Mouse (Mus musculus) G1E (cell line): Measurements from ENCODE around the gene Raver1. TPM values are rescaled to one million over a fixed set of nuclear protein-coding genes. Genes with fewer than 3 reads are reported as not detected.

Source experiments
- ATAC-seq: 2 replicates; pipeline ENCODE4 v1.8.0; 2016; ENCODE audit warnings: mild to moderate bottlenecking; ENCODE audit not compliant: insufficient number of reproducible peaks, poor library complexity, low FRiP score, severe bottlenecking; ENCODE audit errors: extremely low read depth
- DNase-seq: peaks from one replicate; pipeline ENCODE4 v3.0.0; 2012; ENCODE audit warnings: low spot score
- H3K27me3 ChIP-seq: 2 replicates; pipeline ENCODE4 v1.6.1; 2012; ENCODE audit warnings: mild to moderate bottlenecking, low read length, inconsistent platforms; ENCODE audit not compliant: insufficient read depth
- H3K36me3 ChIP-seq: replicated peaks from 2 replicates; pipeline ENCODE3; 2012; ENCODE audit warnings: mild to moderate bottlenecking, inconsistent platforms
- H3K4me1 ChIP-seq: 2 replicates; pipeline ENCODE4 v1.6.1; 2012; ENCODE audit warnings: low read depth, low read length, inconsistent platforms, mixed read lengths; ENCODE audit not compliant: insufficient read depth
- H3K4me3 ChIP-seq: 2 replicates; pipeline ENCODE4 v1.5.1; 2012; ENCODE audit warnings: low read depth, mild to moderate bottlenecking, inconsistent platforms, low read length, moderate library complexity, mixed read lengths
- H3K9me3 ChIP-seq: replicated peaks from 2 replicates; pipeline ENCODE4 v1.6.1; 2012; ENCODE audit warnings: inconsistent platforms
- CTCF ChIP-seq: IDR thresholded peaks from 2 replicates; pipeline ENCODE4 v1.5.1; 2012; ENCODE audit warnings: low read depth, low read length, inconsistent platforms, mixed read lengths
- GATA1 ChIP-seq: IDR thresholded peaks from 2 replicates; pipeline ENCODE4 v1.6.1; 2012; ENCODE audit warnings: borderline replicate concordance, low read length, inconsistent platforms, mixed read lengths
- GATA2 ChIP-seq: IDR thresholded peaks from 2 replicates; pipeline ENCODE4 v1.6.1; 2012; ENCODE audit warnings: low read depth, low read length, inconsistent platforms, borderline replicate concordance
- POLR2AphosphoS5 ChIP-seq: IDR thresholded peaks from 2 replicates; pipeline ENCODE4 v1.6.1; 2012; ENCODE audit warnings: low read depth, low read length, inconsistent platforms; ENCODE audit not compliant: insufficient replicate concordance
- TAL1 ChIP-seq: conservative IDR thresholded peaks from 2 replicates; pipeline ENCODE4 v1.6.1; 2012; ENCODE audit warnings: low read depth, low read length, inconsistent platforms, mixed read lengths
- polyA plus RNA-seq: library from polyadenylated mRNA; stranded (reverse); fragments of >175 nt; gene quantifications from 2 replicates; pipeline ENCODE4 v1.2.3, GENCODE M21; 2012
- total RNA-seq, 2 experiments: library from RNA; stranded (forward) in 1 of 2; stranded (reverse) in 1 of 2; fragments of 200-1000 nt in 1 of 2; fragments of >200 nt in 1 of 2; fragmentation: Nextera tagmentation in 1 of 2; gene quantifications; 2 replicates each; pipeline ENCODE4 v1.2.3; 2014 to 2017

The Raver1 gene
- total and polyA plus RNA-seq, 3 experiments: 0.92 to 72.2 (median 19.6) TPM

DNA sequence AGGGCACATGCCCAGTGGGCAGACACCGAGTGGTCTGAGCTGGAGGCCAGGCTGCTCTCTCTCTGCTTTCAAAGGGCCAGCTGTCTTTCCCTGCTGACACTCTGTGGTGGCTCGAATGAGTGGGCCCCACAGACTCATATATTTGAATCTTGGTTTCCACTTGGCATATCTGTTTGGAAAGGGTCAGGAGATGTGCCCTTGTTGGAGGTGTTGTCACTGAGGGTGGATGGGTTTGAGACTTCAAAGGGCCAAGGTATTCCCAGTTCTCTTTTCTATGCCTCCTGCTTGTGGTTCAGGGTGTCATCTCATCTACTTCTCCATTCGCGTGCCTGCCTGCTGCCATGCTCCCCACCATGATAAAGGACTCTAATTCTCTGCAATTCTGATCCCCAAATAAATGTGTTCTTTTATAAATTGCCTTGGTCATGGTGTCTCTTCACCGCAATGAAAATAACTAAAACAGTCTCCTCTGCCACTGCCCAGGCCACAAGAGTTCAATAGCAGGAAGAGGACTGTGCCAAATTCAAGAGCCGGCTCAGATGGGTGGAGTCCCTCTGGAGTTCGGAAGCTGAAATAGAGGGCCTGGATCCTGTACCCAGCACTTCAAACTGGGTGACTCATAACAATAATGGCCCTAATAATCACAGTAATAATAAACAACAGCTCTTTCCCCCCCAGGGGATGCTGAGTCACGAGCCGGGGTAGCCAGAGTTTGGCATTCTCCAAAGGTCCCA, 43.0 kb upstream of the Raver1 start:
- no peak for TF ChIP-seq TAL1
- TF ChIP-seq GATA2: no peak
- no peak for TF ChIP-seq GATA1
- no peak for TF ChIP-seq CTCF
- TF ChIP-seq POLR2AphosphoS5: no peak
- Histone ChIP-seq H3K36me3 (peaks cover 57% of the 10 kb centered on the region), H3K4me1 (peaks cover 40% of the 10 kb centered on the region), H3K4me3 (no peak overlapping the region), H3K27me3 (no peaks in the 10 kb centered on the region), H3K9me3 (no peaks in the 10 kb centered on the region)
- no peak for ATAC-seq
- no peak for DNase-seq

GRCm38 (mm10) chr9:21133064-21133707, 41.4 kb upstream of the Raver1 start:
- Histone ChIP-seq H3K27me3 (no peaks in the 10 kb centered on the region), H3K9me3 (no peaks in the 10 kb centered on the region), H3K36me3 (peaks cover 54% of the 10 kb centered on the region), H3K4me3 (no peak overlapping the region), H3K4me1 (peaks cover 48% of the 10 kb centered on the region)
- no peak for TF ChIP-seq POLR2AphosphoS5
- no peak for TF ChIP-seq GATA1
- no peak for TF ChIP-seq CTCF
- TF ChIP-seq TAL1: no peak
- TF ChIP-seq GATA2: no peak
- DNase-seq (no peak), ATAC-seq (no peak)

DNA sequence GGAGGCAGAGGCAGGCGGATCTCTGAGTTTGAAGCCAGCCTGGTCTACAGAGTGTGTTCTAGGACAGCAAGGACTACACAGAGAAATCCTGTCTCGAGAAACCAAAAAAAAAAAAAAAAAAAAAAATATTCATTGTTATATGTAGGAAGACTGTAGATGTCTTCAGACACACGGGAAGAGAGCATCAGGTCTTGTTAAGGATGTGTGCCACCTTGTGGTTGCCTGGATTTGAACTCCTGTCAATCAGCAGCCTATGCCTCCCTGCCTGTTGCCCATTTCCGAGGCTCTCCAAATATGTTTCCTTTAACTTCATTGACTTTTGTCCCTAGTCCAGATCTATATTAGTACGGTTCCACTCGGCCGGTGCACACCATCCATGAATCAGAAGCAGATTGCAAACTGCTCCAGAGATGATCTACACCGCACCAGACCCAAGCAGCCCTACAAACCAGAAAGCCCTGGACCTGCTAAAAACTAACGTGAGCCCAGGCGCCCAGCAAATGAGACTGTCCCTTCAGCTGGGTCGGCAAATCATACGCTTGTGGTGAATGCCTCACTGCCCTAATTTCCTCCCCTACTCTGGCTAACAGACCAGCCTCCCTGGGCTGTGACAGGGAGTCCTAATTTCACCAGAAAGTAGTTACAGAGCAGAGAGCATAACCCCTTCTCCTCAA, 40.4 kb upstream of the Raver1 start:
- no peak overlapping the region for H3K4me3 ChIP-seq
- DNase-seq (no peak), ATAC-seq (no peak)
- no peaks in the 10 kb centered on the region for H3K9me3 ChIP-seq
- TF ChIP-seq GATA1 (no peak), TAL1 (no peak), CTCF (no peak), POLR2AphosphoS5 (no peak), GATA2 (no peak)
- H3K4me1 ChIP-seq: peaks cover 44% of the 10 kb centered on the region
- no peaks in the 10 kb centered on the region for H3K27me3 ChIP-seq
- peaks cover 52% of the 10 kb centered on the region for H3K36me3 ChIP-seq

GRCm38 (mm10) chr9:21131059-21131956, 39.5 kb upstream of the Raver1 start, which contains the start of gene Tyk2:
Gene Tyk2, minus strand, starts transcription at chr9:21131243.
- TF ChIP-seq GATA1: no peak
- no peak for TF ChIP-seq CTCF
- H3K9me3 ChIP-seq: no peaks in the 10 kb centered on the region
- peak within 1 kb of the TSS; percentile 80 for H3K4me3 ChIP-seq
- peak; percentile 99 for DNase-seq
- peaks cover 53% of the 10 kb centered on the region for H3K36me3 ChIP-seq
- ATAC-seq: peak; percentile 97
- no peaks in the 10 kb centered on the region for H3K27me3 ChIP-seq
- peaks cover 47% of the 10 kb centered on the region for H3K4me1 ChIP-seq

- TF ChIP-seq TAL1 (no peak), GATA1 (no peak), POLR2AphosphoS5 (no peak), CTCF (no peak), GATA2 (no peak)
- no peak overlapping the region for H3K4me3 ChIP-seq
- ATAC-seq: no peak
- peaks cover 30% of the 10 kb centered on the region for H3K4me1 ChIP-seq
- H3K36me3 ChIP-seq: peaks cover 82% of the 10 kb centered on the region
- H3K27me3 ChIP-seq: no peaks in the 10 kb centered on the region
- H3K9me3 ChIP-seq: no peaks in the 10 kb centered on the region
- peak; percentile 34 for DNase-seq
Observed at GRCm38 (mm10) chr9:21126259-21126627, 34.4 kb upstream of the Raver1 start.
